Mouse (Mus musculus) left cerebral cortex, postnatal 10 days (tissue): ENCODE data around the gene Ascl5. TPM values are rescaled to one million over a fixed set of nuclear protein-coding genes. Genes with fewer than 3 reads are reported as not detected.
A peak's percentile ranks its signal among the peaks of the same experiment; 100 is the strongest.

Experiments
- DNase-seq, 2 experiments: peaks; one replicate each; pipeline ENCODE4 v3.0.0; 2021 to 2022; ENCODE audit warnings: low spot score in 2 of 2, mixed read lengths in 1 of 2; ENCODE audit errors: extremely low spot score in 1 of 2
- intact Hi-C: fragments of 180-260 bp; cut with DNase I; formaldehyde crosslinking; loops from one replicate; pipeline ENCODE4 v1.15.1; 2025
- total RNA-seq, 2 experiments: library from RNA; stranded (reverse); gene quantifications; 2 replicates each; pipeline ENCODE4 v1.2.3; 2021

The Ascl5 gene
- 1 to 10 TPM in 1 of 2 experiments, under 1 TPM in 1; 0.66 to 1.2 TPM for total RNA-seq

GRCm38 (mm10) chr1:136050312-136051012 lies at the start of gene Ascl5:
Gene Ascl5, plus strand, starts transcription at chr1:136050804.
- DNase-seq: no peak
- intact Hi-C loops: loop anchor here (5.0 kb wide), 2 partner anchors 82 to 117 kb away; partner anchors contain the start of gene Kif21b

DNA sequence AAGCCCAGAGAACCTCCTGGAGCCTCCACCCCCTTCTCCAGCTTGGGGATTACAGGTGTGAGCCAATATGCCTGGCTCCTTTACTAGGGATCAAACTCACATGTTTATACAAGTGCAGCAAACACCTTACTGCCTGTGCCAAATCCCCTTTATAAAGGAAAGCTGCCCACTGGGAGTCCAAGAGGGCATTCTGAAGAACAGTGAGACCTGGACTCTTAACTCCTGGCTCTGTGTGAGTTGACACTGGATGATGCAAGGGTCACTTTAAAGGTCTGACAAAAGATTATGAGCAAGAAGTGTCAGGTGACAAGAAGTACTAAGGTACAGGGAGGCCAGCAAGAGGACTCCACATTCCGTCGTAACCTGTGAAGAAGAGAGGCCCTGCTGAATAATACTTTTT lies 49.2 kb upstream of the Ascl5 start:
- intact Hi-C loops: no loop called here
- DNase-seq: no peak

- intact Hi-C loops: no loop called here
Observed at GRCm38 (mm10) chr1:136006292-136006748, 44.3 kb upstream of the Ascl5 start, which contains the start of gene Igfn1. Gene Igfn1, minus strand, starts transcription at chr1:136006342.

GRCm38 (mm10) chr1:136007211-136008158 lies 43.1 kb upstream of the Ascl5 start, which contains the start of gene Tmem9:
Gene Tmem9, plus strand, starts transcription at chr1:136008150.
- intact Hi-C loops: no loop called here
- DNase-seq: peak; percentile 51 to 79

More at GRCm38 (mm10) chr1:136006292-136006748, 44.3 kb upstream of the Ascl5 start, which contains the start of gene Igfn1:
- DNase-seq: no peak

DNA sequence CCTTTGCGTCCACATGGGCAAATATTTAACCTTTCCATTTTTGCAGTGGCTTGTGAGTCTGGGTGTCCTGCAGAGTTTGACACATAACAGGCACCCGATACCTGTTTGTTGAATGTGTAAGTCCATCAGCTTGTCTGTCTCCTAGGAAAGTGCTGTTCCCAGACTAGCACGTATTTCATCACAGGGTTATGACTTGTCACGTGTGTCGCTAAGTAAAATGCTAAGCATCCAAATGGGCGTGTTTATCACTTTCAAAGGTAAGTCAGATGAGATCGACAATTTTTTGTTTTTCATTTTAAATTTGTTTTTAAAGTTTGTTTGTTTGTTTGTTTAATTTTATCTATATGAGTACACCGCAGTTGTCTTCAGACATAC lies 42.5 kb upstream of the Ascl5 start:
- no peak for DNase-seq
- intact Hi-C loops: no loop called here

GRCm38 (mm10) chr1:136010247-136010646 lies 40.4 kb upstream of the Ascl5 start:
- intact Hi-C loops: no loop called here
- DNase-seq: no peak

GRCm38 (mm10) chr1:136013513-136013912 lies 37.1 kb upstream of the Ascl5 start:
- intact Hi-C loops: no loop called here
- DNase-seq: no peak

GRCm38 (mm10) chr1:136014796-136015502 lies 35.7 kb upstream of the Ascl5 start:
- DNase-seq: no peak
- intact Hi-C loops: loop anchor here (5.0 kb wide), 1 partner anchor 58 kb away; no protein-coding TSS in a partner anchor

- no peak for DNase-seq
- intact Hi-C loops: loop anchor here (5.0 kb wide), 1 partner anchor 60 kb away; no protein-coding TSS in a partner anchor
Observed at GRCm38 (mm10) chr1:136017307-136017706, 33.3 kb upstream of the Ascl5 start.

DNA sequence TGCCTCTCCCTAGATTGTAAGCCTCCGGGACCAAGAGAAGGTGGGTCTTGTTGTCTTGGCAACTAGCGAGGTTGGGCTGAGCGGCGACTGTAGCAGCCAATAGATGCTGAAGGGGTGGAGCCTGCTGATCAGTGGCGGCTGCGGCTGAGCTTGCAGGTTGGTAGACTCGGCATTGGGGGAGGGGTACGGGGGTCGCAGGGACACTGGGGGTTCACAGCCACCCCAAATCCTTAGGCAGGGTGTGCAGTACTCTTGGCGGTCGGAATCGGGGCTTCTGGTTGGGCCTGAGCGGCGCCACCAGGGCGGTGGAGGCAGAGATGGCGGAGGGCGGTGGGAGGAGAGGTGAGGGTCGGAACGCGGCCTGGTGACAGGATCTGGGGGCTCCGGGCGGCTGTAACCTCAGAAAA lies 32.7 kb upstream of the Ascl5 start:
- peak; percentile 95 to 97 for DNase-seq
- intact Hi-C loops: loop anchor here (5.0 kb wide), 1 partner anchor 61 kb away; no protein-coding TSS in a partner anchor

DNA sequence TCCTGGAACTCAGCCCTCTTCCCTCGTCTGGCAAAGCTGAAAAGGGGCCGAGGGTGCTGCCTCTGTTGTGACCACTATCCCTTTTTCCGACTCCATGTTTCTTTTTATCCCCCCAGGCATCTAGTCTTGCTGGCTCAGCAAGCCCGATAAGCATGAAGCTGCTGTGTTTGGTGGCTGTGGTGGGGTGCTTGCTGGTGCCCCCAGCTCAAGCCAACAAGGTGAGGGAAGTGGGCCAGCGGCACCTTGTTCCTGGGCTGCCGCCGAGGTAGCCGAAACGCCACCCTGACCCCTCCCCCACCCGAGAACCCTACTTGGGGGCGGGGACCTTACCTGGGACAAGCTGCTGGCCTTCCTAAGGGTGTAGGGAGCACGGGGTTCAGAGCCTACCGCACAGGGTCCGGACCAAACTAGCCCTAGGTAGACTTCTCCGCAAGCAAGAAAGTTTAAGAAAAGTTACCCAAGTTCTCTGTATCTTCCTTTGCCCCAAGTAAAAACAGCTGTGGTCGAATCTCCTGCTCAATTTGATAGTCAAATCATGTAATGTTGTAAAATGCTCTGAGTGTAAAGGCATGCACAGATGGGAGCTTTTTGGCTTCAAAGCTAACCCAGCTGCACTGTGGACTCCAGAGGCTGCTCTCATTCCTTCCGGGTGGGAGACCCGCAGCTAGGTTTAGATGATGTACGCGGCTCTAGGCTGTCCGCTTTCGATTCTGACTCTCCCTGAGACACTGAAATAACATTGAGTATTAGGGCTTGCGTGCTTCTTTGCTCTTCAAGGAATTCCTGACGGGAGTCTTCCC lies 32.0 kb upstream of the Ascl5 start:
- intact Hi-C loops: loop anchor here (5.0 kb wide), 1 partner anchor 61 kb away; no protein-coding TSS in a partner anchor
- DNase-seq: peak in 1 of 2 experiments; percentile 42

GRCm38 (mm10) chr1:136030201-136030600 lies 20.4 kb upstream of the Ascl5 start:
- intact Hi-C loops: no loop called here
- no peak for DNase-seq

- intact Hi-C loops: no loop called here
- DNase-seq: no peak
Observed at GRCm38 (mm10) chr1:136031697-136032096, 18.9 kb upstream of the Ascl5 start.

DNA sequence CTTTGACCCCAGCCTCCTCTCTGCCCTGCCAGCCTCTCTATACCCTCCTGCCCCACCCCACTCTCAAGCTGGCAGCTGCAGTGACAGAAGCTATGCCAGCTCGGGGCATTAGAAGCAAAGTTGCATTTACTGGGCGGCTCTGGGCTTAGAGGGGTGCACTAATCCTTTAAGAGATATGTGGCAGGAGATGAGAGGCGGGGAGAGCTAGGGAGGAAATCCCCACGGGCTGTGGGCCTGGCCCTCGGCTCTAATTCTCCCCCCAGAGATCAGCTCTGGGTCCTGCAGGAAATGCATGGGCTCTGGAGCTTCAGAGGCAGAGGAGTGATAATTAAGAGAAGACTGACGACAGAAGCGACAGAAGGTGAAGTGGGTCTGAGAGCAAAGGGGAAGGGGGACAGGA lies 17.6 kb upstream of the Ascl5 start:
- intact Hi-C loops: no loop called here
- DNase-seq: no peak

GRCm38 (mm10) chr1:136038746-136039538 lies 11.7 kb upstream of the Ascl5 start:
- intact Hi-C loops: no loop called here
- DNase-seq: no peak

- DNase-seq: no peak
- intact Hi-C loops: loop anchor here (10.0 kb wide), 1 partner anchor 204 kb away; no protein-coding TSS in a partner anchor
Observed at GRCm38 (mm10) chr1:136040452-136040851, 10.2 kb upstream of the Ascl5 start.

GRCm38 (mm10) chr1:136040874-136041273 lies 9.7 kb upstream of the Ascl5 start:
- intact Hi-C loops: loop anchor here (10.0 kb wide), 1 partner anchor 204 kb away; no protein-coding TSS in a partner anchor
- no peak for DNase-seq
